Mouse (Mus musculus): ENCODE measurements around the gene Gm45716.

GRCm38 (mm10) chr11:90184756-90185155, 2.7 kb upstream of the Gm45716 start:
- TF ChIP-seq CTCF (IDR thresholded peaks at IDR 0.05; ENCODE audit: control insufficient read depth, insufficient read depth, insufficient replicate concordance, low read depth, low read length): no peak
- no peak for TF ChIP-seq POLR2A (IDR thresholded peaks at IDR 0.05; ENCODE audit: control insufficient read depth, low read depth, low read length)
